Mouse (Mus musculus) midbrain, embryonic 13.5 days (tissue): ENCODE data around the gene Bmpr1b. TPM values are rescaled to one million over a fixed set of nuclear protein-coding genes. Genes with fewer than 3 reads are reported as not detected.

Experiments
- ATAC-seq: fragments of 200-750 bp; cut with Nextera tagmentation; 2 replicates; pipeline ENCODE4 v1.8.0; 2017; ENCODE audit warnings: mild to moderate bottlenecking, moderate TSS enrichment, moderate library complexity
- H3K27ac ChIP-seq: fragments of 300-500 bp; sonication (generic); 2 replicates; pipeline ENCODE4 v1.5.1; 2015; ENCODE audit warnings: inconsistent platforms, mild to moderate bottlenecking, moderate library complexity
- H3K27me3 ChIP-seq: fragments of 300-500 bp; sonication (generic); 2 replicates; pipeline ENCODE4 v1.6.1; 2015; ENCODE audit warnings: mild to moderate bottlenecking, inconsistent platforms
- H3K36me3 ChIP-seq: fragments of 300-500 bp; sonication (generic); 2 replicates; pipeline ENCODE4 v1.6.1; 2015; ENCODE audit warnings: mild to moderate bottlenecking, inconsistent platforms
- H3K4me1 ChIP-seq: fragments of 300-500 bp; sonication (generic); replicated peaks from 2 replicates; pipeline ENCODE4 v1.6.1; 2015; ENCODE audit warnings: inconsistent platforms
- H3K4me2 ChIP-seq: fragments of 300-500 bp; sonication (generic); replicated peaks from 2 replicates; pipeline ENCODE4 v1.6.1; 2015; ENCODE audit warnings: moderate library complexity, mild to moderate bottlenecking, inconsistent platforms
- H3K4me3 ChIP-seq: fragments of 300-500 bp; sonication (generic); replicated peaks from 2 replicates; pipeline ENCODE4 v1.5.1; 2015; ENCODE audit warnings: mild to moderate bottlenecking, inconsistent platforms
- H3K9ac ChIP-seq: fragments of 300-500 bp; sonication (generic); replicated peaks from 2 replicates; pipeline ENCODE4 v1.6.1; 2015; ENCODE audit warnings: mild to moderate bottlenecking, inconsistent platforms
- H3K9me3 ChIP-seq: fragments of 300-500 bp; sonication (generic); 2 replicates; pipeline ENCODE4 v1.6.1; 2016; ENCODE audit warnings: mild to moderate bottlenecking, inconsistent platforms
- WGBS: fragments of 180-500 bp; shearing (Covaris S2); methylation state at CpG from one replicate; pipeline ENCODE4 v1.1.7; 2015; 5-methylcytosine and 5-hydroxymethylcytosine counted together
- polyA plus RNA-seq: library from polyadenylated mRNA; unstranded; fragments of >200 nt; fragmentation: Nextera tagmentation; extraction: Ambion mirVana; gene quantifications from 2 replicates; pipeline ENCODE4 v1.2.1, GENCODE M21; 2015

The Bmpr1b gene
- polyA plus RNA-seq, 1 experiment from 2014 or later = 2.8 TPM

- Histone ChIP-seq H3K4me3 (no peak overlapping the region), H3K4me2 (no peak overlapping the region), H3K9me3 (no peaks in the 10 kb centered on the region), H3K9ac (no peak overlapping the region), H3K36me3 (no peaks in the 10 kb centered on the region), H3K4me1 (peaks cover 11% of the 10 kb centered on the region; the same call in 1 of the 2 replicates), H3K27ac (no peak overlapping the region), H3K27me3 (peaks cover 7% of the 10 kb centered on the region)
- no peak for ATAC-seq
- 63% methylated on average over 9 of the region's 9 CpGs for WGBS
Observed at GRCm38 (mm10) chr3:142164981-142165380, 4.2 kb downstream of the Bmpr1b start.

GRCm38 (mm10) chr3:142163896-142164295 lies 5.3 kb downstream of the Bmpr1b start:
- Histone ChIP-seq H3K36me3 (no peaks in the 10 kb centered on the region), H3K9me3 (no peaks in the 10 kb centered on the region), H3K27ac (no peak overlapping the region), H3K4me1 (peaks cover 6% of the 10 kb centered on the region; the same call in 1 of the 2 replicates), H3K4me2 (no peak overlapping the region), H3K4me3 (no peak overlapping the region), H3K27me3 (peaks cover 7% of the 10 kb centered on the region), H3K9ac (no peak overlapping the region)
- WGBS = 86% methylated on average over 2 of the region's 2 CpGs
- ATAC-seq = no peak

GRCm38 (mm10) chr3:142161405-142161804 lies 7.8 kb downstream of the Bmpr1b start:
- no peaks in the 10 kb centered on the region for H3K27me3 ChIP-seq
- no peaks in the 10 kb centered on the region for H3K36me3 ChIP-seq
- no peak overlapping the region for H3K27ac ChIP-seq
- no peaks in the 10 kb centered on the region for H3K4me1 ChIP-seq
- ATAC-seq = no peak
- no peak overlapping the region for H3K4me3 ChIP-seq
- H3K9ac ChIP-seq = no peak overlapping the region
- H3K4me2 ChIP-seq = no peak overlapping the region
- WGBS = 77% methylated on average over 3 of the region's 3 CpGs
- H3K9me3 ChIP-seq = no peaks in the 10 kb centered on the region

GRCm38 (mm10) chr3:142151980-142152379 lies 17.2 kb downstream of the Bmpr1b start:
- Histone ChIP-seq H3K4me3 (no peak overlapping the region), H3K9me3 (no peaks in the 10 kb centered on the region), H3K27ac (no peak overlapping the region), H3K9ac (no peak overlapping the region), H3K4me1 (no peaks in the 10 kb centered on the region), H3K27me3 (no peaks in the 10 kb centered on the region), H3K4me2 (no peak overlapping the region), H3K36me3 (no peaks in the 10 kb centered on the region)
- WGBS = 92% methylated on average over 5 of the region's 5 CpGs
- no peak for ATAC-seq

GRCm38 (mm10) chr3:142138796-142139195 lies 30.4 kb downstream of the Bmpr1b start:
- H3K4me2 ChIP-seq = no peak overlapping the region
- no peak overlapping the region for H3K4me3 ChIP-seq
- no peak for ATAC-seq
- no peaks in the 10 kb centered on the region for H3K9me3 ChIP-seq
- WGBS = 89% methylated on average over 5 of the region's 5 CpGs
- H3K36me3 ChIP-seq = no peaks in the 10 kb centered on the region
- H3K9ac ChIP-seq = no peak overlapping the region
- H3K27ac ChIP-seq = no peak overlapping the region
- H3K4me1 ChIP-seq = no peaks in the 10 kb centered on the region
- H3K27me3 ChIP-seq = no peaks in the 10 kb centered on the region

- Histone ChIP-seq H3K27me3 (no peaks in the 10 kb centered on the region), H3K9me3 (no peaks in the 10 kb centered on the region), H3K4me1 (peaks cover 5% of the 10 kb centered on the region; the same call in 1 of the 2 replicates), H3K4me3 (no peak overlapping the region), H3K9ac (no peak overlapping the region), H3K36me3 (no peaks in the 10 kb centered on the region), H3K27ac (no peak overlapping the region), H3K4me2 (no peak overlapping the region)
- ATAC-seq = no peak
- 89% methylated on average over 1 of the region's 1 CpGs for WGBS
Observed at GRCm38 (mm10) chr3:142126379-142126778, 42.8 kb downstream of the Bmpr1b start.

- H3K4me3 ChIP-seq = no peak overlapping the region
- H3K9ac ChIP-seq = no peak overlapping the region
- ATAC-seq = no peak
- H3K27me3 ChIP-seq = no peaks in the 10 kb centered on the region
- no peak overlapping the region for H3K27ac ChIP-seq
- peaks cover 5% of the 10 kb centered on the region; the same call in 1 of the 2 replicates for H3K4me1 ChIP-seq
- no peaks in the 10 kb centered on the region for H3K36me3 ChIP-seq
- WGBS = 77% methylated on average over 2 of the region's 2 CpGs
- no peaks in the 10 kb centered on the region for H3K9me3 ChIP-seq
- no peak overlapping the region for H3K4me2 ChIP-seq
Observed at GRCm38 (mm10) chr3:142125556-142125955, 43.7 kb downstream of the Bmpr1b start.

GRCm38 (mm10) chr3:142124255-142124654 lies 45.0 kb downstream of the Bmpr1b start:
- WGBS = 36% methylated on average over 6 of the region's 6 CpGs

GRCm38 (mm10) chr3:142122376-142122775 lies 46.8 kb downstream of the Bmpr1b start:
- ATAC-seq = no peak
- 90% methylated on average over 5 of the region's 5 CpGs for WGBS

More at GRCm38 (mm10) chr3:142124255-142124654, 45.0 kb downstream of the Bmpr1b start:
- H3K4me1 ChIP-seq = peaks cover 5% of the 10 kb centered on the region; the same call in 1 of the 2 replicates
- no peak overlapping the region for H3K4me2 ChIP-seq
- no peak overlapping the region for H3K9ac ChIP-seq
- H3K36me3 ChIP-seq = no peaks in the 10 kb centered on the region
- no peak overlapping the region for H3K27ac ChIP-seq
- H3K27me3 ChIP-seq = no peaks in the 10 kb centered on the region
- ATAC-seq = 0 out of 2 replicates have a peak, but pooled peaks have one; percentile 30
- no peak overlapping the region for H3K4me3 ChIP-seq
- no peaks in the 10 kb centered on the region for H3K9me3 ChIP-seq

GRCm38 (mm10) chr3:142120795-142121194 lies 48.4 kb downstream of the Bmpr1b start:
- H3K27me3 ChIP-seq = no peaks in the 10 kb centered on the region
- H3K36me3 ChIP-seq = no peaks in the 10 kb centered on the region
- H3K27ac ChIP-seq = no peak overlapping the region
- H3K4me2 ChIP-seq = no peak overlapping the region
- no peak for ATAC-seq
- peaks cover 5% of the 10 kb centered on the region; the same call in 1 of the 2 replicates for H3K4me1 ChIP-seq
- H3K9ac ChIP-seq = no peak overlapping the region
- H3K9me3 ChIP-seq = no peaks in the 10 kb centered on the region
- no peak overlapping the region for H3K4me3 ChIP-seq
- 76% methylated on average over 3 of the region's 3 CpGs for WGBS

More at GRCm38 (mm10) chr3:142122376-142122775, 46.8 kb downstream of the Bmpr1b start:
- no peak overlapping the region for H3K4me2 ChIP-seq
- no peak overlapping the region for H3K9ac ChIP-seq
- no peaks in the 10 kb centered on the region for H3K9me3 ChIP-seq
- H3K27me3 ChIP-seq = no peaks in the 10 kb centered on the region
- H3K4me3 ChIP-seq = no peak overlapping the region
- no peak overlapping the region for H3K27ac ChIP-seq
- no peaks in the 10 kb centered on the region for H3K36me3 ChIP-seq
- H3K4me1 ChIP-seq = peaks cover 5% of the 10 kb centered on the region; the same call in 1 of the 2 replicates

- no peak for ATAC-seq
- Histone ChIP-seq H3K4me3 (no peak overlapping the region), H3K9me3 (no peaks in the 10 kb centered on the region), H3K36me3 (no peaks in the 10 kb centered on the region), H3K4me2 (no peak overlapping the region), H3K27me3 (no peaks in the 10 kb centered on the region), H3K9ac (no peak overlapping the region), H3K27ac (no peak overlapping the region), H3K4me1 (no peaks in the 10 kb centered on the region)
- WGBS = 62% methylated on average over 6 of the region's 6 CpGs
Observed at GRCm38 (mm10) chr3:142114762-142115316, 54.4 kb downstream of the Bmpr1b start.

GRCm38 (mm10) chr3:142114190-142114589 lies 55.0 kb downstream of the Bmpr1b start:
- no peaks in the 10 kb centered on the region for H3K4me1 ChIP-seq
- no peak overlapping the region for H3K4me3 ChIP-seq
- no peak for ATAC-seq
- no peak overlapping the region for H3K4me2 ChIP-seq
- no peaks in the 10 kb centered on the region for H3K9me3 ChIP-seq
- no peaks in the 10 kb centered on the region for H3K27me3 ChIP-seq
- H3K27ac ChIP-seq = no peak overlapping the region
- H3K36me3 ChIP-seq = no peaks in the 10 kb centered on the region
- WGBS = 56% methylated on average over 3 of the region's 3 CpGs
- H3K9ac ChIP-seq = no peak overlapping the region

GRCm38 (mm10) chr3:142113208-142113607 lies 56.0 kb downstream of the Bmpr1b start:
- no peak for ATAC-seq
- H3K27ac ChIP-seq = no peak overlapping the region
- no peaks in the 10 kb centered on the region for H3K9me3 ChIP-seq
- H3K4me2 ChIP-seq = no peak overlapping the region
- no peaks in the 10 kb centered on the region for H3K27me3 ChIP-seq
- H3K4me3 ChIP-seq = no peak overlapping the region
- no peak overlapping the region for H3K9ac ChIP-seq
- no peaks in the 10 kb centered on the region for H3K36me3 ChIP-seq
- WGBS = 86% methylated on average over 4 of the region's 4 CpGs
- no peaks in the 10 kb centered on the region for H3K4me1 ChIP-seq
